Mouse (Mus musculus) cerebellum, adult 2 months (tissue): Measurements from ENCODE around the gene Ube2r2.

ENCODE experiments used
- CTCF ChIP-seq: fragments of 200-500 bp; IDR thresholded peaks from 2 replicates; pipeline ENCODE4 v1.5.1; 2011; ENCODE audit warnings: low read depth, mild to moderate bottlenecking, control low read depth, low read length, moderate library complexity, borderline replicate concordance; ENCODE audit not compliant: insufficient read depth
- POLR2A ChIP-seq: fragments of 200-500 bp; IDR thresholded peaks from 2 replicates; pipeline ENCODE4 v1.6.1; 2011; ENCODE audit warnings: low read length, control low read depth, borderline replicate concordance; ENCODE audit not compliant: insufficient read depth

- no peak for TF ChIP-seq POLR2A
- TF ChIP-seq CTCF = no peak
Measured at GRCm38 (mm10) chr4:41092958-41093357, 42.6 kb upstream of the Ube2r2 start.
